Mouse (Mus musculus): Measurements from ENCODE around the gene Gm9837. TPM values are rescaled to one million over a fixed set of nuclear protein-coding genes. Genes with fewer than 3 reads are reported as not detected.

Gene Gm9837
- polyA plus RNA-seq (2012): not detected in 2 replicates

GRCm38 (mm10) chr11:53469968-53470695 is at the start of gene Gm9837:
TSS of gene Gm9837 (minus strand) at chr11:53470479.
- TF ChIP-seq GATA1 (IDR thresholded peaks at IDR 0.05; ENCODE audit: low read length): no peak

GRCm38 (mm10) chr11:53519207-53520121 is 49.2 kb upstream of the Gm9837 start, which contains the start of gene Sept8:
TSS of gene Sept8 (plus strand) at chr11:53519257.
- no peak for TF ChIP-seq GATA1 (IDR thresholded peaks at IDR 0.05; ENCODE audit: low read length)

GRCm38 (mm10) chr11:53518759-53519158 is 48.5 kb upstream of the Gm9837 start:
- no peak for TF ChIP-seq GATA1 (IDR thresholded peaks at IDR 0.05; ENCODE audit: low read length)

- TF ChIP-seq GATA1 (IDR thresholded peaks at IDR 0.05; ENCODE audit: low read length): no peak
These were observed 46.7 kb upstream of the Gm9837 start for GRCm38 (mm10) chr11:53516775-53517627.

GRCm38 (mm10) chr11:53510351-53510750 is 40.1 kb upstream of the Gm9837 start:
- no peak for TF ChIP-seq GATA1 (IDR thresholded peaks at IDR 0.05; ENCODE audit: low read length)

- TF ChIP-seq GATA1 (IDR thresholded peaks at IDR 0.05; ENCODE audit: low read length): no peak
These were observed 38.3 kb upstream of the Gm9837 start for GRCm38 (mm10) chr11:53508591-53508990.

GRCm38 (mm10) chr11:53508152-53508551 is 37.9 kb upstream of the Gm9837 start:
- no peak for TF ChIP-seq GATA1 (IDR thresholded peaks at IDR 0.05; ENCODE audit: low read length)

- no peak for TF ChIP-seq GATA1 (IDR thresholded peaks at IDR 0.05; ENCODE audit: low read length)
These were observed 37.0 kb upstream of the Gm9837 start for GRCm38 (mm10) chr11:53507098-53507805.

GRCm38 (mm10) chr11:53505026-53505663 is 34.9 kb upstream of the Gm9837 start:
- no peak for TF ChIP-seq GATA1 (IDR thresholded peaks at IDR 0.05; ENCODE audit: low read length)

GRCm38 (mm10) chr11:53504376-53504775 is 34.1 kb upstream of the Gm9837 start:
- no peak for TF ChIP-seq GATA1 (IDR thresholded peaks at IDR 0.05; ENCODE audit: low read length)

GRCm38 (mm10) chr11:53503738-53504137 is 33.5 kb upstream of the Gm9837 start:
- no peak for TF ChIP-seq GATA1 (IDR thresholded peaks at IDR 0.05; ENCODE audit: low read length)

- no peak for TF ChIP-seq GATA1 (IDR thresholded peaks at IDR 0.05; ENCODE audit: low read length)
These were observed 31.9 kb upstream of the Gm9837 start for GRCm38 (mm10) chr11:53502039-53502765.

GRCm38 (mm10) chr11:53500569-53500968 is 30.3 kb upstream of the Gm9837 start:
- TF ChIP-seq GATA1 (IDR thresholded peaks at IDR 0.05; ENCODE audit: low read length): no peak

- TF ChIP-seq GATA1 (IDR thresholded peaks at IDR 0.05; ENCODE audit: low read length): no peak
These were observed 26.7 kb upstream of the Gm9837 start for GRCm38 (mm10) chr11:53496946-53497345.
